Mouse (Mus musculus) heart, adult 2 months (tissue): ENCODE measurements around the gene 1810010H24Rik.

Experiments
- CTCF ChIP-seq: fragments of 200-600 bp; IDR thresholded peaks from 2 replicates; pipeline ENCODE4 v1.8.1; 2022; ENCODE audit warnings: antibody characterized with exemption, mild to moderate bottlenecking, moderate library complexity
- EP300 ChIP-seq: fragments of 200-500 bp; IDR thresholded peaks from 2 replicates; pipeline ENCODE4 v1.6.1; 2011; ENCODE audit warnings: low read depth, low read length, control low read depth; ENCODE audit not compliant: insufficient read depth
- POLR2A ChIP-seq: fragments of 200-500 bp; IDR thresholded peaks from 2 replicates; pipeline ENCODE4 v1.6.1; 2011; ENCODE audit warnings: mild to moderate bottlenecking, low read depth, low read length, control low read depth; ENCODE audit not compliant: insufficient read depth

- TF ChIP-seq POLR2A (no peak), CTCF (no peak), EP300 (no peak)
These were observed 6.2 kb downstream of the 1810010H24Rik start for GRCm38 (mm10) chr11:107031635-107032034.
